Mouse (Mus musculus): ENCODE measurements around the gene Magi1.

GRCm38 (mm10) chr6:94092500-94092899, 191.2 kb downstream of the Magi1 start:
- TF ChIP-seq ZC3H11A (IDR thresholded peaks at IDR 0.05; ENCODE audit: low read depth, low read length) (no peak), ZNF384 (IDR thresholded peaks at IDR 0.05; ENCODE audit: low read depth, low read length) (no peak), NELFE (IDR thresholded peaks at IDR 0.05; ENCODE audit: low read depth, low read length) (no peak)

Data from MEL (cell line).